Mouse (Mus musculus) liver, postnatal 0 days (tissue): Measurements from ENCODE around the gene Itpripl2.

Source experiments
- CTCF ChIP-seq: sonication (generic); IDR thresholded peaks from 2 replicates; pipeline ENCODE4 v1.5.1; 2016; ENCODE audit warnings: antibody characterized with exemption, low read depth
- EP300 ChIP-seq: IDR thresholded peaks from 2 replicates; pipeline ENCODE4 v1.6.1; 2016; ENCODE audit warnings: antibody characterized with exemption, low read depth, mild to moderate bottlenecking

DNA sequence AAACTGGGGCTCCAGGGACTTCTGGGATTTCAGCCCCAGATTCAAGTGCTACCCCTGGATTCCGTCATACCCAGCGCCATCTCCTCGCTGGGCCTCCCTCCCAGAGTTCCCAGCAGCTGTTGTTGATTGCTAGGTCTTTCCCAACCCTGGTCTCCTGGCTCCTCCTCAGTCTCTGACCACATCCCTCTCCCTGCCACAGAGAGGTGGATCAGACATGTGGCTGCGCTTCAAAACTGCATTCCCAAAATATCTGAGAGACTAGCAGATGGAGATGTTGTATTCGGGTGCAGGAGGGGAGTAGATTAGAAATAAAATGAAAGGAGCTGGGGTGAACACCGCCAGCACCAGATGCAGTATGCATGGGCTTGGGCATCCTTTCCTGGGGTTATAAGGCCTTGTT lies 50.2 kb downstream of the Itpripl2 start:
- TF ChIP-seq CTCF (no peak), EP300 (no peak)
